Mouse (Mus musculus) thymus, postnatal 10 days (tissue): ENCODE results near the gene Tmem176b.
"Not testable (repeated sequence)": the region's sequence is repeated elsewhere in the genome, so short reads cannot be mapped to it uniquely, and the experiment has no call there.

ENCODE experiments used
- DNase-seq, 2 experiments: peaks; one replicate each; pipeline ENCODE4 v3.0.0; 2021; ENCODE audit warnings: low spot score in 2 of 2

Gene Tmem176b

DNA sequence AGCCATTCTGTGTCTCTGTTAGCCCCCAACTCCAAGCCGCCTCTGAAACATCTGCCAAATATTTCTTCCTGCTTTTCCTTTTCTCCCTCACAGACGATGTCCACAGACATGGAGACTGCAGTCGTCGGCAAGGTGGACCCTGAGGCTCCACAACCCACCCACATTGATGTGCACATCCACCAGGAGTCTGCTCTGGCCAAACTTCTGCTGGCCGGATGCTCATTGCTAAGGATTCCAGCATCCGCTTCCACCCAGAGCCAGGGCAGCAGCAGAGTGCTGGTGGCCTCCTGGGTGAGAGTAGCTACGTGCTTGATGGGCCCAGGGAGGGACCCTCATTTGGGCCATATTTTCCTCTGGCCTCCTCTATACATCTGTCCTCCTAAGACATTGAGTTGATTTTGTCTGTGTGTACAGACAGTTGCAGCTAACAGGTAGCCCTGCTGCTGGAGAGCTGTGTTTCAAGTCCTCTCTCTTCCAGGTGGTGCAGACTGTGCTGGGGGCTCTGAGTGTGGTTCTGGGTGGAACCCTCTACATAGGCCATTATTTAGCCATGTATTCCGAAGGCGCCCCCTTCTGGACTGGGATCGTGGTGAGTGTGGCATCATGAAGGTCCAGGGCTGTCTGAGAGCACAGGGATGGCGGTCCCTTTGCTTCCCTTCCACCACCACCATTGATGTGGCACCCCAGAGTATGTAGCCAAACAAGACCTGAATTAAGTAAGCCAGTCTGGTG, 981 bp upstream of the Tmem176b start:
- peak; percentile 15 to 39 for DNase-seq

DNA sequence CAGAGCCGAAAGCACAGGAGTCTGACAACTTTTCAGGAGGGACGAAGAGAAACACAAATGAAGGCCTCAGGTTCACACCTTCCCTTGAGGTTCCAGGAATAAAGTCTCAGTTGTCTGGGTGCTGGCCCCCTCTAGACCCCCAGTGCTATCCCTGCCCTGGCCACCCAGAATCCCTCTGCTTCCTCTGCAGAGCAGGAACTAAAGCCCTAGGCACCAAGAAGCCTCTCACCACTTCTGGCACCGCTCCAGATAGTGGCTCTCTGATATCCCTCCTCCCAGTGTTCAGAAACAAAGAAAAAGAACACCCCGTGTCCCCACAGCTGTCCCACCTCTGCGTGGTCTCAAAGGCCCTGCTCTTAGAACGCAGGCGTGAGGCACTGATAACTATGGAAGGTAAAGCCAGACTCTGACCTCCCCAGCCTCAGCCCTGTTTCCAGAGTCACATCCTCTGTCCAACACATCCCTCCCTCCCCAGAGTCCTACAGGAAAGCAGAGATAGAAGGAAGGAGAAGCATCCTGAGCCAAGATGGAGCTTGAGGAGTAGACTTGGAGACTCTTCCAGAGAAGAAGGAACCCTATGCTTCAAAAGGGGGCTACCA, 826 bp downstream of the Tmem176b start, which contains the start of gene Tmem176a:
Gene Tmem176a, plus strand, starts transcription at position 549 of the 599 bp plus-strand sequence.
- DNase-seq, result no peak

DNA sequence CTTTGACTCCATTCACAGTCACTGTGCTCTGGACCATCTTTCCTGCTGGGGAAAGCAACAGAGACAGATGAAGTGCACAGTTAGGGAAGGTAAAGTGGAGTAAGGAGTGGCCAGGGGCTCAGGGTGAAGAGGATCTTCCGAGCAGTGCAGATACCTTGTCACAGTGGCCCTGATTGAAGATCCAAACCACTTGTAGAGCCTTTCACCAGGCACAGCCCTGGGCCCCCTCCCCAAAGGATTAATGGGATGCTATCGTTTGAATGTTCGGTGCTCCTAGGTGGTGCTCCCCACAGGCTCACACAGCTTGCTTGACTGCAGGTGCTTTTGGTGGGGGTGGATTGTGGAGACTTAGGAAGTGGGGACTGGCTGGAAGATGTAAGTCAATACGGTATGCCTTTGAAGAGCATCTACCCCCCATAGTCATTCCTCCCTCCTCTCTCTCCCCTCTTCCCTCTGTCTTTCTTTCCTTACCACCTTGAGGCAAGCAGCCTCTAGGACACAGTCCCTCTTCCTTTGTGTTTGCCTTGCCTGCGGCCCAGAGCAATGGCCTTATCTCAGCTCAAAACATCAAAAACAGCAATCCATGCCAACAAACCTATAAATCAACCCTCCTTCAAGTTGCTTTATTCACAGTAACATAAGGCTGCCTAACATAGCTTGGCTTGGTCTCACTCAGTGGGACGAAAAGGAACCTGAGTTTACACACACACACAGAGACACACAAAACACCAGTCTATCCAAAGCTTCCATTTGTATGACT, 2.8 kb downstream of the Tmem176b start:
- DNase-seq, result no peak

DNA sequence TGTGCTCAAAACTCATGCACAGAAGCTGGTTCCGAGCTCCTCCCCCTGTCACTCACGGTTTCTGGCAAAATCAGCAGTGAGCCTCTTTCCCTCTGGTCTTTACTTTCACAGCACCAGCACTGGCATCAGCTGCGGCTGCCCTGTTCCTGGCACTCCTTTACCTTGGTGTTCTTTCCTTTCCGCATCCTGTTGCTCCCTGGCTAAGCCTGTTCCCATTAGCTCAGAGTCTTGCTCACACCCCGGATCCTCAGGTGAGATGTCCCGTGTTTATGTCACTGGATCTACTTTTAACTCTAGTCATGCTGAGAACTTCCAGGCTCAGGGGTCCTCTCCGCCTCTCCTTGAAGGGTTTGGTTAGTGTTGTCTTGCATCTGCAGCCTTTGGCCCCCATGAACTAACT, 3.8 kb downstream of the Tmem176b start:
- DNase-seq, result no peak

DNA sequence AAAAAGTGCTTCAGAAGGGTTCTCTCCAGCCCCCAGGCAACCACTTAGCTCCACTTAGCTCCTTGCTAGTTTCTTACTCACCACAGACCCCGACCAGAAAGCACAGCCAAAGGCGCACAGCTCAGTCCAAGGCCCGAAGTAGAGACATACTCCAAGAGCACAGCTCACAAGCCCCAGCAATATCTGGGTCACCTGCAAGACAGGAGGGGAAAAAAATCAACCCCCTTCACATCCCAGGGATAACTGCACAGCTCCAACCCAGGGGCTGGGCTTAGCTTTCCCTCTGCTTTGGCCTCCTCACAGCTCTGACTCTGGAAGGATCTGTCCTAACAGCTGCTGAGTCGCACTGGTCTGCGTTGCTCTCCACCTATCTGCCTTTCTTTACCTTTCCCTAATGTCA, 5.2 kb downstream of the Tmem176b start:
- no peak for DNase-seq

DNA sequence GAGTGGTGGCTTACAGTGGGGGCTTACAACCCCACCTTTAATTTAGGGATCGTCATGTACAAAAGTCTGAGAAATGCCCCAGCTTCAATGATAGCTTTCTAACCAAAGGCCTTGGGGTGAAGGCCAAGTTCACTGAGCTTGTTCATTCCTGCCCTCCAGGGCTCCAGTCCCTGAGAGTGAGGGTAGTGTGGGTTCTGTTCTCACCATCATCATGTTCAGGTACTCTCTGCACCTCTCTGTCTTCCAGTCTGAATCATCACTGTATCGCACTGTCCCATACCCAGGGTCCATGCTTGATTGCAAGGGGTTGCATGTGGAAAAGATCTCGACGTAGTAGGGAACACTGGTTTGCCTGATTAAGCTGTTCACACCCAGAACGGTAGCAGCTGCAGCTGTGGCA, 6.1 kb downstream of the Tmem176b start:
- DNase-seq, result no peak

DNA sequence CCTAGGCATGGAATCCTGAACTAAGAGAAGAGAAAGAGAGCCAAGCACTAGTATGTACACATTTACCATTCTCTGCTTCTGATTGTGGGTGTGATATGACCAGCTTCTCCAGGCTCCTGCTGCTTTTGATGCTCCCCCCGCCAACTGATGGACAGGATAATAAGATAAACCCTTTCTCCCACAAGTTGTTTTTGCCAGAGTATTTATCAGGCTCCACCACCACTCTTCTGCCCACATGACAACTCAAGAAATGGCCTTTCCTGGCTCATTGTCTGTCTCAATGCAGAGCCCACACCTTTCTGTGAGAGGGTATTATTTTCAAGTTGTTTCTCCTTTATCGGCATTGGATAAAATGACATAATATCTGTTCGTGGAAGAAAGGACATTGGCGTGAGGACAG, 7.8 kb downstream of the Tmem176b start:
- no peak for DNase-seq

DNA sequence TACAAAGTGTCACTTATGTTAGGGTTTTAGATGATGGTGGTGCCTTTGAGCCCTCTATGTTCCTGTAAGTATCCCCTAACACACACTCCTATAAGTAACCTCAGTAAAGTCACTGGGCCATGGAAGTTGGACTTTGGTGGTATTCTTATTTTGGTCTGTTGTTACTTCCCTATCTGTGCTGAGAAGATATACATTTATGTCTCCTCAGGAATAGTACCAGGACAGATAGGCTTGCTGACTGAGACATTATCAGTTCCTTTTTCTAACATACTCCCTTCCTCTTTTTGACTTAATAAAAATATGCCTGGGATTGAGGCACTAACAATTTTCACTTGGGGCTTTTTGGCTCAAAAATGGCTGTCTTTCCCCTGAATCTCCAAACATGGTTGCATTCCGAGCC, 8.9 kb downstream of the Tmem176b start:
- DNase-seq, result no peak

DNA sequence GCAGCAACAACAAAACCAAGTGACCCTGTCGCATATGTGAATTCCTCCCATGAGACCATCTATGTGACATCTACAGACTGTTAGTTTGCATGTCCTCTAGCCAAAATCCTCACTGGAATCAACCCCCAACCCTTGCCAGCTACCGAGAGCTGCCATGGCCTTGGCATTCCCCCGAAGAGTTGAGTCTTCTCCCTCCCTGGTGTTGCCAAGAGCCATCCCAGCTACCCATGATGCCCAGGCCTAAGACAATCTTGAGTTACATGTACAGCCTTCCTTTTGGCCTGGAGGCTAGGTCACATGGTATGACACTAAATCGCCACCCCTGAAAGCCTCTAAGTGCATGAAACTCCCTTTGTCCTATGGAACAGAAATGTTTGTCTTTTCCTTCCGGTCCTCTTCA, 10.2 kb downstream of the Tmem176b start:
- no peak for DNase-seq

DNA sequence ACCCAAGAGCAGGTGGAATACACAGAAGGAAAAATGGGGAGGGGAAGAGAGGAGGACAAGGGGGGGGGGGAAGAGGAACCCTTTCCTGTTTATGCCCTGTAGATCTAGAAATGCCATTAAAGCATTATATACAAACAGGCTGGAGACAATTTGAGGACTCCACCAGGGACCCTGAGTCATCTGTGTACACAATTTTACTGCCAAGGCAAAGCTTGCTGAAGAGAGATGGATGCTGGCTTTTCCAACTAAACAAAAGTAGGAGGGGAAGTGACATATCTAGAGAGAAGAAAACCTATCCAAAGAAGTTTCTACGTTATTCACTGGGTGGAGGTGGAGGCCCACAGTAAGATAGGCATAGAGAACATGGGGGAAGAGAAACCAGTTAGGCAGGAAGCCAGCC, 11.1 kb downstream of the Tmem176b start:
- DNase-seq, result no peak

DNA sequence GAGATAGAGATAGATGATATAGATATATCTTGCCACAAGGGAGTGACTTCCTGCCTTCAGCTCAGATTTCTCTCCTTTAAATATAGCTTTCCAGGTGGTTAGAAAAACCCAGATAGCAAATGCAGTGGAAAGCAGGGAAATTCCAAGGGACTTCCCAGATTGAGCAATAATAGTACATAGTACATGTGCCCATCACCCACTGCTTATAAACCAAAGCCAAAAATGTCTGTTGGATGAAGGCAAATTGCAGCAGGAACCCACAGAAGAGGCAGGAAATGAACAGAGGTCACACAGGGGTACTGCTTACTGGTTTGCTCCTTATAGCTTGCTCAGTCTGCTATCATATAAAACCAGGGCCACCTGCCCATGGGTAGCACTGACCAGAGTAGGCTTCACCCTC, 11.6 kb downstream of the Tmem176b start:
- DNase-seq, result no peak

DNA sequence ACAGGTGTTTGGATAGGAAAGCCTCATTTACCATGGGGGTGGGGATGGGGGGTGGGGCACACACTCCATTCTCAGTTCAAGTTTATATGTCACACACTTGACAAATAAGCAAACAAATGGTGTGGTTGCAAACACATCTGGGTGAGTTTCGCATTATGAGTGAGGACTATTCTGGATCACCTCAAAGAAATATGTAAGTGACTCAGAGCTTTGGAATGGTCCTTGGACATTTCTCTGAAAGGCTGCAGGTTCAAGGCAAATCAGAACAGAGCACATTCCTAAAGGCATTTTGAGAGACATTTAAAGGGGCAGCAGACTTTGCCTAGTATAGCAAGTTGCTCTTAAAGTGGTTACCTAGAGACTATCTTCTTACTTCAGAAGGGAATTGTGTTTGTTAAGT, 12.3 kb downstream of the Tmem176b start:
- DNase-seq, result no peak

DNA sequence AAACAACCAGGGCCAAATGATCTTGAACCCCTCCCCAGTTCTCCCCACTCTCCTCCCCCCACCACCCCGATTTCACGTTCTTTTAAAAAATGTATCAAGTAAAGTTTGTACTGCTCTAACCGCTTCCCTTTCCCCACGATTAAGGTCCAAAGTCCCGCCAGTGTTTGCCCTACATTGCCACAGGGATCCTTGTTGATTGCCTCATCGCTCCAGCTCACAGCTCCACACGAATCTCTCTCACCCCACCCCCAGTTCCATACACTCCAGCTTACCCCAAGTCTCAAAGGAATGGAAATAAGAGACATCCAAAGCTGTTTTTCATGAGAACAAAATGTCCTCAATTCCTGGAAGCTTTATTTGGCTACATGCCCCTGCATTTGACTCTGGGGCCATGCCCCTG, 16.3 kb downstream of the Tmem176b start:
- no peak for DNase-seq

DNA sequence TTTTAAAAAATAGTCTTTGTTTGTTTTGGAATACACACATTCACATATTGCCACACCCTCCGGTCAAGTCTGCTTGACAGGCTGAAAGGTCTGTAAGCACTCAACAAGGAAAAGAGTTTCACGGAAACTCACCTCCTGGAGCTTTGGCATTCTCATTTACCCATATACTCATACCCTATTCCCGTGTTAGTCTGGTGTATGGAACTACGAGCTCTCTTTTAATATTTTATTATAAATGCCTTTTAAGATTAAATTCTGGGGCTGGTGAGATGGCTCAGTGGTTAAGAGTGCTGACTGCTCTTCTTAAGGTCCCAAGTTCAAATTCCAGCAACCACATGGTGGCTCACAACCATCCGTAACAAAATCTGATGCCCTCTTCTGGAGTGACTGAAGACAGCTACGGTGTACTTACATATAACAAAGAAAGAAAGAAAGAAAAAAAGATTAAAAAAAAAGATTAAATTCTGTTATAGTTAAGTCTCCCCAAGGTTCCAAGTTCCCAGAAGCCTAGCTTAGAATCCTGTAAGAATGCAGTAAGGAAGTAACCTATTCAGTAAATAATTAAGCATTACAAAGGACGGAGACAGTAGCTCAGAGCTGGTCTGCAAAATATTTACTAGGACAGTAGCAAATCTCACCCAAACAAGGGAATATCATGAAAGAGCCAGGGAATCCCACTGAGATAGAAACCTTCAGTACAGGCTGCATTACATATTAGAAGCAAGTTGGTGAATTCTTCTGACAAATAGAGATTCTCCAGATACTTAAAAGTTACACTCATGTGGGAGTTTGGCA, 19.1 kb downstream of the Tmem176b start:
- not testable (repeated sequence) for DNase-seq

DNA sequence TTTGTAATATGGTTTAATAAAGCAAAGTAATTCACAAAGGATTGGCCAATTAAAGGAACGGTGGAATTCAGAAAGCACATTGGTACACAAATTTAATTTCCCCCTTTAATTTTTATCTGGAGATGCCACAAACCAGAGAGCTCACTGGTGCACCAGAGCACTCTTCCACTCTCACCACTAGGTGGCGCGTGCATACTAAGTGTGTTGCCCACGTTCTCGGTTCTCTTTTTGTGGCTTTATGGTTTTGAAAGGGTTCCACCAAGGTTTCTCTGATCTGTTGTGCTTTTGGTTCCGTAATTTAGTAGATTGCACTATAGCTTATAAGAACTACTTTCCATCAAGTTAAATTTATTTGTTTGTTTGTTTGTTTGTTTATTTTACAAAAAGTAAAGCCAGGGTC, 23.5 kb downstream of the Tmem176b start:
- peak; percentile 37 to 79 for DNase-seq

DNA sequence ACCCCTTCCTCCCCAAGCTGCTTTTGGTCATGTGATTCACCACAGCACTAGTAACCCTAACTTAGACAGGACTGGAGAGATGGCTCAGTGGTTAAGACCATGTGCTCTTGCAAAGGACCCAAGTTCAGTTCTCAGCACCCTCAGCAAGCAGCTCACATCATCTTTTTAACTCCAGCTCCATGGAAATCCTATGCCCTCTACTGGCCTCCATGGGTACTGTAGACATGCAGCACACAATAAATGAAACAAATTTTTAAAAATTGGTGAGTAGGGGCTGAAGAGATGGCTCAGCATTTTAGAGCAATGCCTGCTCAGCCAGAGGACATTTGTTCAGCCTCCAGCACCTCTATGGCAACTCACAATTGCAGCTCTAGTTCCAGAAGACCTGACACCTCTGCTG, 26.3 kb downstream of the Tmem176b start:
- DNase-seq, result no peak

DNA sequence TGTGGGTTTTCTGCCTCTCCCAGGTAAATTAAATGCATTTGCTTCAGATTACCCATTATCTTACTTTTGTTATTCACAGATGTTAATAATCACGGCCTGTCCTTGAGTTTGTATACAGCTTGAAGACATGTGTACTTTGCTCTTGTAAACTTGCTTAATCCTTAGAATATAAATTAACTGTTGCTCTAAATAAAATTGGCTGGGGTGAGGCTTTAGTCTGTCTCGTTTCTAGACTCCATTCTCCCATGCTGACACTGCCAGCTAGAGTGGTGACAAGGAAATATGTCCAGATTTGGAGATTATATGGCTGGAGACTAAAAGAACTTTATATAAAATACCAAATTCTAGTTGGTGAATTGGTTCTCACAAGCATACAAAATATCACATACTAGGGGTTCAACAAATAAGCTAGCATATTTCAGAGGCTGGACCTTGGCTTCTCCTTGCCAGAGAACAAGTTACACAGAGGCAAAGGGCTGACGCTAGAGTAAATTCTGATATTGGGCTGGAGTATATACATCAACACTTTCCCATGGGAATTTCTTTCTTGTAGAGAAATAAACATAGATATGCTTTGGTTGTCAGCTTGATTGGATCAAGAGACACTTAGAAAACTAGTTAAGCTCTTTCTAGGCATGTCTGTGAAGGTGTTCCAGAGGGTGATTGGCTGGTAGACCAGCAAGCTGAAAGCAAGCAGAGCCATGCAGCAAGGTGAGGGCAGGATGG, 31.6 kb downstream of the Tmem176b start:
- no peak for DNase-seq

DNA sequence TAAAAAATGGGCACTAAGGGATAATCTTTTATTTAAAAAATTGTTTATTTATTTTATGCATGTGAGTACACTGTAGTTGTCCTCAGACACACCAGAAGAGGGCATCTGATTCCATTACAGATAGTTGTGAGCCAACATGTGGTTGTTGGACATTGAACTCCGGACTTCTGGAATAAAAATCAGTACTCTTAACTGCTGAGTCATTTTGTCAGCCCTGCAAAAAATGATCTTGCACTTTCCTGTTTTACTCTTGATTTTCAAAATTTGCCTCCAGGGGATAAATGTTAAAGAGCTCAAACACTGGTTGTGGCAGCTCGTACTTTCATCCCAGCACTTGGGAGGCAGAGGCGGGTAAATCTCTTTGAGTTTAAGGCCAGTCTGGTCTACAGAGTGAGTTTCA, 34.5 kb downstream of the Tmem176b start:
- DNase-seq, result no peak

DNA sequence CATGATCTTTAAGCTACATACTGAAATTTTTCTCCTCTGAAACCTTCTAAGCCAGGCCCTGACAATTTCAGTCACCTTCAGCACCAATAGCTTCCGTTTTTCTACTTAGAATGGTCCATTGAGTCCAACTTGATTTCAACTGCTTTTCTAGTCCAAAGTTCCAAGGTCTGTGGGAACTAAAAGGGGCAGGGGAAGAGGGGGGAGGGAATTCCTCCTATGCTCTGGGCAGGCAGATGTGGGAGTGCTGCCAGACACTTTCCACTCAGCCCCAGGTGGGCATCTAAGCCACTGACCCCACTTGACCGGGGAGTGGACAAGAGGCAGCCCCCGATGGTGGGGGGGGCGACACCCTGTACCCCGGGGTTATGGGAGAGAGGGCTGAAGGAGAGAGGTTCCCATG, 37.0 kb downstream of the Tmem176b start:
- DNase-seq, result no peak

DNA sequence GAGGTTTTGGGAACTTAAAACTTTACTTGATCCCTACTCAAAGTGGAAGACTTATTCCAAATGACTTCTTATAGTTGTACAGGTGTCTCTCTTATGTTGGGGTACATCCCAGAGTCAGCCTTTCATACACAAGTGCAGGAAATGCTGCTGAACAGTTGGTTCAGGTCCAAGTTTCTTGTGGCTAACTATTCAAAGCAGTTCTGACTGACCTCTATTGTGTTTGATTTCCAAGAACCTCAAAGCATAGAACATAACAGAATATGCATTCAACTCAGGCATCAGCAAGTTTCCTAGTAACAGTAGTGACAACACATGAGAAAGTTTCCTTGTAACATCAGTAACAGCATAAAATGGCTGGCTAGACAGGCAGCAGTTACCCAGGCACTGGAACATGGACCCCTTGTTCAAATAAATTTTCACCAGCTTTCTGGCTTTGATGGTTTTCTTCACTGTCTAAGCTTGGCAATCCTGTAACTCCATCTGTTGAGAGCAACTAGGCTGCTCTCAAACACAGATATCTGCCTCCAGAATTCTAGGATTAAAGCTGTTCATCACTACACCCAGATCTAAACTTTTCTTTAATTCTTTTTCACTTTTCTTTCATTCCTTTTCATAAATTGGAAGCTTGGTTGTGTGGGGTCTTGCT, 37.8 kb downstream of the Tmem176b start:
- DNase-seq, result no peak

DNA sequence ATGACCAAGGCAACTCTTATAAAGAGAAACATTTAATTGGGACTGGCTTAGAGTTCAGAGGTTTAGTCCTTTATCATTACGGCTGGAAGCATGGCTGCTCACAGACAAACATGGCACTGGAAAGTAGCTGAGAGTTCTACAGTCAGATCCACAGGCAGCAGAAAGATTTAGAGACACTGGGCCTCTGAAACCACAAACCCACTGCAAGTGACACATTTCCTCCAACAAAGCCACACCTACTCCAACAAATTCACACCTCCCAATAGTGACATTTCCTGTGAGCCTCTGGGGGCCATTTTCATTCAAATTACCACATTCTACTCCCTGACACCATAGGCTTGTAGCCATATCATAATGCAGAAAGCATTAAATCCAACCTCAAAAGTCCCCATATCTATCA, 39.4 kb downstream of the Tmem176b start:
- no peak for DNase-seq
